Mouse (Mus musculus) right cerebral cortex, adult 18-20 months (tissue): Measurements from ENCODE around the gene Smtnl2.
"Not testable (repeated sequence)": the region's sequence is repeated elsewhere in the genome, so short reads cannot be mapped to it uniquely, and the experiment has no call there.

Experiments used
- DNase-seq: peaks from one replicate; pipeline ENCODE4 v3.0.0; 2022; ENCODE audit warnings: mixed read lengths

Gene Smtnl2

GRCm38 (mm10) chr11:72411093-72411921 lies at the start of gene Smtnl2:
Smtnl2 (minus strand) TSS chr11:72411713.
- DNase-seq: peak; percentile 42

- DNase-seq: no peak
Observed at GRCm38 (mm10) chr11:72458502-72458901, 47.0 kb upstream of the Smtnl2 start.

DNA sequence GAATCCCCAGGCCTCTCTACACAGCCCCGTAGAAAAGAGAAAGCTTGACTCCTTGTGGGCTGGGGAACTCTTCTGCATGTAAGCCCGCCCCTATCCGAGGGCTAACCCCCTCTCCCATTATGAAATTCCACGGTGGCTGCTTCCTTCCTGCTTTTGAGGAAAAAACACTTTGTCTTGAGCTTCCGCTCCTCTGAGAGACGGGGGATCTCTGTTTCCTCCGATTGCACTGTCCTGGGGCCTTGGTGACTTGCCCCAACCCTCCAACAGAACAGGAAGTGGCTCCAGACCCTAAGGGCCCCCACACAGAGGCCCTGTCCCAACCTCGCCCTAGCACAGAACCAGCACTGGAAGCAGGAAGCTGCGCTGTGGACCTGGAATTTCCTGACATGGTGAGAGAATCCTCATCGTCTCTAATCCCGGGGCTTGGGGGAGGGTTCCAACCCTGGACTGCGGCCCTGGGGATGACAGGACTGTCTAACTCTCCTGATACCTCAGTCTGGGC lies 46.5 kb upstream of the Smtnl2 start:
- DNase-seq: no peak

- DNase-seq: peak; percentile 82
Observed at GRCm38 (mm10) chr11:72455694-72456093, 44.2 kb upstream of the Smtnl2 start.

- no peak for DNase-seq
Observed at GRCm38 (mm10) chr11:72453105-72453953, 41.8 kb upstream of the Smtnl2 start.

GRCm38 (mm10) chr11:72452140-72452665 lies 40.7 kb upstream of the Smtnl2 start:
- no peak for DNase-seq

DNA sequence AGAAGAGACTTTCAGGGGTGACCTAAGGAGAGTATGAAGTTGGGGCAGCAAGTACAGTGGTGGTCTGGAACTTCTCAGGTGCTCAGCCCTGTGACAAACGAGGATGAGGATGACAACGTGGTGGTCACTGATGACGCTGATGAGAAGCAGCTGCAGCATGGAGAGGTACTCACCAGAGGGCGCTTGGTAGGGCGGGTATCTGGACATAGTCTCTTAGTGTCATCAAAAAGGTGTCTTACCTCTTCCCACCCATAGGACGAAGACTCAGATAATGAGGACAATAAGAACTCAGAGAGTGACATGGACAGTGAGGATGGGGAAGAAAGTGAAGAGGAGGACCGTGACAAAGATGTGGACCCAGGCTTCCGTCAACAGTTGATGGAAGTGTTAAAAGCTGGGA lies 36.0 kb upstream of the Smtnl2 start:
- DNase-seq: no peak

DNA sequence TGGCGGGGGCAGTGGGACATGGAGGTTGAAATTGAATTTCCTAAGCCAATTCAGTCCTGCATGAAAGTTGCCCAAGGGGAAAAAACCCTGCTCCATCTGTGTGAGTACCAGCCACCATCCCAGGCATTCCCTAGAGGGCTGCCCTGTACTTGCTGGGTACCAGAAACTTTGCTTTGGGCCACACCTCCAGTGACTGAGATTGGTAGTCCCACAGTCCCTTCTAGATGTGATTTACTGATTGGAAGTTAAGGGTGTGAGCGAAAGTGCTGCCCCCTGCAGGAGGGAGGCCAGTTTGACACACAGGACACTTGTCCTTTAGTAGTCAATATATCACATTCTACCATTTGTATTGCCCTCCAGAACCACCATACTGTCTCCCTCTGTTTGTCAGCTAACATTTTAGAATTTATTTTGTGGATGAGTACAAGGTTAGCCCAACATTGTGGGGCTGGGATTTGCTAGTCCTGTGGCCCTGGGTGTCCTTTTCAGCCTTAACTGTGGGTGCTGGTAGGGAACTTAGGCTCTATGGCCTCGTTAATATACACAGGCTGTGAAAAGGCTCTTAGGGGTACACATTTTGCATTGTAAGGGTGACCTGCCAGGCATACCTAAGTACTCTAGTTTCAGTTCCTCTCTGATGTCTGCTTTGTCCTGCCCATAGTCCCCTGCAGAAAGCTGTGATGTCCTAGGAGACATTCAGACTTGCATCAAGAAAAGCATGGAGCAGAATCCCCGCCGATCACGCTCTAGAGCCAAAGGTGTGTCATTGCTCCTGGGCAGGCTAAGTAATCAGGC lies 35.0 kb upstream of the Smtnl2 start:
- DNase-seq: no peak

- DNase-seq: peak; percentile 98
Observed at GRCm38 (mm10) chr11:72440965-72441664, 29.6 kb upstream of the Smtnl2 start, which contains the start of gene Mybbp1a. Mybbp1a (plus strand) TSS chr11:72441355.

- DNase-seq: not testable (repeated sequence)
Observed at GRCm38 (mm10) chr11:72440597-72440964, 29.1 kb upstream of the Smtnl2 start.

DNA sequence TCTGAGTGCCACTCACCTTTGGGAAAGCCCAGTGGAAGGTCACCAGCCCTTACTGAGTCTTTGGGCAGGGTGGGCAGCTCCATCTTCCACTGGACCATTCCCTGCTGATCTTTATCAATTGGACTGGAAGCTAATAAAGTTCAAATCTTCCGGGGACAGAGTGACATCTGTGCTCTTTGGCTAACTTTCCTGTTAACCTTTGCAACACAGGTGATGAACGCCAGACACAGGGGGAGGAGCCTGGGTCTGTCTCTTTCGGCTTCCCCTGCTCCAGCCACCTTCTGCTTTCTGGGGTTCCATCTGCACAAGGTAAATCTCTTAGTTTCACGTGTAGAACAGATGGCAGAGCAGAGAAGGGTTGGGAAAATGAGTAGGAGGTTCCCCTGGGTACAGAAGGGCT lies 26.9 kb upstream of the Smtnl2 start:
- DNase-seq: no peak

GRCm38 (mm10) chr11:72436756-72437650 lies 25.5 kb upstream of the Smtnl2 start:
- no peak for DNase-seq

DNA sequence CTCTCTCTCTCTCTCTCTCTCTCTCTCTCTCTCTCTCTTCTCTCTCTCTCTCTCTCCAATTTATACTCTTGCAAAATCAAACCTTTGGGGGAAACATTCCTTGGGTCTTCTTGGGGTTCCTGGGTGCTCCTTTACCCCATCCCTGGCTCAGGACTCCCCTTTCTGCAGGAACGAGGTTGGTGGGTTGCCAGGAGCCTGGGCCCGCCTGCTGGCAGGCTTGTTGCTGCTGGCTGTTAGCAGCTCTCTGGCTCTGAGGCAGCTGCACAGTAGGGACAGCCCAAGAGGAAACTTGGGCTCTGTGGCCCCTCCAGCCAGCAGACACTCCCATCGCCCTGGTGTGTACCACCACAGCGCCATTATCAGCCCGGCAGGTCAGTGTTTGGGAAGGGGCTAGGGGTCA lies 24.8 kb upstream of the Smtnl2 start:
- no peak for DNase-seq

GRCm38 (mm10) chr11:72435694-72436045 lies 24.2 kb upstream of the Smtnl2 start:
- no peak for DNase-seq

DNA sequence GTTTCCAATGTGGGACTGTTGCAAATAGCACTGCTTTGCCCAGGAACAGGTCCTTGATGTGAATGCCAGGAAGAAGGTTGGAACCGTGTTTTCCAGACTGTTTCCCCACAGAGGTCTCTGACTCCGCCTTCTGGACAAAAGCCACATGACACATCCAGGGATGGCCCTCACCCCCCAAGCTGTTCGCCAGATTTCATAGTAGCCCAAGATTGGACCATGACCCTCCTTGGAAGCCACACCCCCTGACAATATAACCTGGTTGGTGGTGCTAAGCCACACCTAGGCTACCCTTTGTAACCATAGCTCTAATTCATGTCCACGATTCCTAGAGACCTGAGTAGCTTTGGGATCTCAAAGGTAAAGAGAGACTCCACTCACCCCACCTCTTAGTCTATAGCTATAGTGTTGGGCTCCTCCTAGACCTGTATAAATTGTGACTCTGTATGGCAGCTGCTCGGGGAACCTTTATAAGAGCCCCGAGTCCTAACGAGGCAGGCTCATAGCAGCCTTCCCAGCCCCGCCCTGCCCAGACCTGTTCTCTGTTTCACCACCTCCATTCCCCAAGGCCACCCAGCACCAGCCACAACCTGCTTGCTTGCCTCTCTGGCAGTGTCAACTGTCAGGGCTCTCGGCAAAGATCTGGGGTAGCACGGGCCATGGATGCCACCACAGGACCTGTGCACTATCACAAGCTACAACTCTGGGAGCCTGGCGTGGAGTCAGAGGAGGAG lies 23.6 kb upstream of the Smtnl2 start, which contains the start of gene Ggt6:
Ggt6 (plus strand) TSS at position 564 of the 731 bp plus-strand sequence.
- DNase-seq: no peak

DNA sequence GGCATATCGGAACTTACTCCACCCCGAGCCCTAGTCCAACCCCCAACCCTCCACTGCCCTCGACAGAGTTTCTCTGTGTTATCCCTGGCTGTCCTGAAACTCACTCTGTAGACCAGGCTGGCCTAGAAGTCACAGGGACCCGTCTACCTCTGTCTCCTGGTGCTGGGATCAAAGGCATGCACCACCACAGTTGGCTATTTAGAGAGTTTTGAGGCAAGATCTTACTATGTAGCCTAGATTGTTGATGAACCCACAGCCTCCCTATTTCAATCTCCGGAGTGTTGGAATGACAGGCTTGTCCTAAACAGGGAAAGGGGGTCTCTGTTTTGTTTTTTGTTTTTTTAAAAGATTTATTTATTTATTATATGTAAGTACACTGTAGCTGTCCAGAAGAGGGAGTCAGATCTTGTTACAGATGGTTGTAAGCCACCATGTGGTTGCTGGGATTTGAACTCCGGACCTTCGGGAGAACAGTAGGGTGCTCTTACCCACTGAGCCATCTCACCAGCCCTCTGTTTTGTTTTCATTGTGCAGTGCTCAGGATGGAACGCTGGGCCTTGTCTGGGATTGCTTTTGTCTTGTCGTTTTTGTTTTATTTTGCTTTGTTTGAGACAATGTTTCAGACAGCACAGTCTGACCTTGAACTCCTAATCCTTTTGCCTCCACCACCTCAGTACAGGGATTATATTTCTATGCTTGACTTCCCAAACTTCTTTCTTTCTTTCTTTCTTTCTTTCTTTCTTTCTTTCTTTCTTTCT lies 19.0 kb upstream of the Smtnl2 start:
- not testable (repeated sequence) for DNase-seq

GRCm38 (mm10) chr11:72429288-72429690 lies 17.8 kb upstream of the Smtnl2 start:
- DNase-seq: peak; percentile 77

- DNase-seq: peak; percentile 60
Observed at GRCm38 (mm10) chr11:72428694-72429093, 17.2 kb upstream of the Smtnl2 start.

- DNase-seq: no peak
Observed at GRCm38 (mm10) chr11:72426884-72427283, 15.4 kb upstream of the Smtnl2 start.
